Mouse (Mus musculus) megakaryocyte progenitor cell, adult 5-6 weeks (primary cell): Measurements from ENCODE around the gene Ccnt2. TPM values are rescaled to one million over a fixed set of nuclear protein-coding genes. Genes with fewer than 3 reads are reported as not detected.

Experiments
- ATAC-seq: replicated peaks from 2 replicates; pipeline ENCODE4 v1.8.0; 2016; ENCODE audit warnings: mild to moderate bottlenecking, moderate TSS enrichment, inconsistent platforms; ENCODE audit not compliant: poor library complexity
- total RNA-seq, 2 experiments: library from RNA; stranded (forward) in 1 of 2; stranded (reverse) in 1 of 2; fragments of 157-497, 149-512 nt in 1 of 2; fragments of 200-1000 nt in 1 of 2; gene quantifications; 2 replicates each; pipeline versions ENCODE4 v1.2.3 to v1.2.4; 2015 to 2017

The Ccnt2 gene
- total RNA-seq (2015) (30.7 and 32.9 TPM in 2 replicates), total RNA-seq (2017) (36.4 and 48.2 TPM in 2 replicates)

DNA sequence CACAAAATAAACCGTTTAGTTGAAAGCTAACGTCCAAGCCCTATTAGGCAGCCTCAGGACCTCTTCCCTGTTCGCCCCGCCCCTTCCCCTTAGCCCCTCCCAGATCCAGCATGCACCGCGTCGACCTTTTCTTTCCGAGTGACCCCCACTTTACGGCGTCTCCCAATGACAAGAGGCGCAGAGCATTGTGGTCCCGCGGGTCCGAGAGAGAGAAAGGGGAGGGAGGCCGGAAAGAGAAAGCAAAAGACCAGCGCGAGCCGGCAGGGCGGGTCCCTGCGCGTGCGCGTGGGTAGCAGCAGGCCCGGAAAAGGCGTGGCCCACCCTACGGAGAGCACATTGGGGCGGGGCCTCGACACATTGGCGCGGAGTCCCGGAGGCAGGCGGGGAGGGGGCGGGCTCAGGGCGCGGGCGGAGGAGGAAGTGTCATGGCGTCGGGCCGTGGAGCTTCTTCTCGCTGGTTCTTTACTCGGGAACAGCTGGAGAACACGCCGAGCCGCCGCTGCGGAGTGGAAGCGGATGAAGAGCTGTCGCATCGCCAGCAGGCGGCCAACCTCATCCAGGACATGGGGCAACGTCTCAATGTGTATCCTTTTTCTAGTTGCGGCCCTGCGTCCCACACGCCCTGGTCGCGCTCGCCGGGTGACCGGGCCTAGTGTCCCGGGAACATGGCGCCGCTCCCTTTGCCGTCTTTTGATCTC, at the start of gene Ccnt2:
Gene Ccnt2 (plus strand): TSS at position 362 of the 698 bp plus-strand sequence.
- ATAC-seq, result peak; percentile 92

GRCm38 (mm10) chr1:127729096-127729495, 44.9 kb upstream of the Ccnt2 start, which contains the start of gene Acmsd:
Gene Acmsd, plus strand, starts transcription at chr1:127729413.
- no peak for ATAC-seq

DNA sequence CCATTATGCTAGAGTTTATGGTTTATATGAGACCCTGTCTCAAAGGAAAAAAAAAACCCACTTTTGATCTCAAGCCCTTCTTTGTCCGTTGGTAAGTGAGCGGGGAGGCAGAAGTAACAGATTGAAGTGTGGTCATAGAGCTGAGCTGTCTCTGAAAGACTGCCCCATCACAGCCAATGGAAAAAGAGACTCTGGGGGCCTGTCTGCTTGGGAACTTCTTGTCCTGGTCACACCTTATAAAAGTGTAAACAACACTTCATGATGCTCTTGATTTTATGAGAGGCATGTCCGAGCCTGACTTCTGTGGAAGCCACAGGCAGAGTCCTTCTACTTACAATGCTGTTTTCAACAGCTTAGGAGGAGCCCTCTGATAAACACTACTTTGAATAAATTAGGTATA, 42.9 kb upstream of the Ccnt2 start:
- no peak for ATAC-seq

DNA sequence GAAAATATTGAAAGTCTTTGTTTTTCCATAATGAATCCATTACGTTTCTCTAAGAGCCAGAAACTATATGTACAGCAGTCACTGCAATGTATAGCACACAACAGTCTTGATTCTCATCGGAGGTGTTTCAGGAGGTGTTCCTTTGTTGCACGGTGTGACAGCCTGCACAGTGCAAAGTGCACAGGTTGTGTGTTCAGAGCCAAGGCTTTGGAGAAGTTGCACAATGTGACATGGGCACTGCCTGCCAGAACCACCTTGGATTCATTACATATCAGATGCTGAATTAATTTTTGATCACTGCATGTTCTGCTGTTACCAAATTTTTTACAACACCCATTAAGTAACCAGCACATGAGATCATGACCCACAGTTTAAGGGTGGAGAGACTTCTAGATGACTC, 41.5 kb upstream of the Ccnt2 start:
- no peak for ATAC-seq

DNA sequence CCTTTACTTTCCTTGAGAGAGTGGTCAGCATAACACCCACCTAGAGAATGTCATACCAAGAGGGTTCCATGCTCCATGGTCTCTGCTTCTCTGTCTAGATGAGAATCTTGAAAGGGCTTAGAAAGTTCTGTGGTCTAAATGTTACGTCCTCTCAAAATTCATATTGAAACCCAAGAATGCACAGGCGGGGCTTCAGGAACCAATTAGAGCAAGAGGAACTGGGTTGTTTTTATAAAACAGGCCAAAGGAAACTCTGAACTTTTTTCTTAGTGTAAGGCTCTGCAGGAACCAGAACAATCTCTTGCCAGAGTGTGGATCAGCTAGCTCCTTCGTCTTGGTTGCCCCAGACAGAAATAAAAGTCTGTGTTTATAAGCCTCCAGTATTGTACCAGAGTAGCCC, 41.1 kb upstream of the Ccnt2 start:
- ATAC-seq, result no peak

- ATAC-seq, result no peak
Observed at GRCm38 (mm10) chr1:127735356-127735755, 38.6 kb upstream of the Ccnt2 start.

GRCm38 (mm10) chr1:127750401-127751102, 23.4 kb upstream of the Ccnt2 start:
- ATAC-seq, result no peak

DNA sequence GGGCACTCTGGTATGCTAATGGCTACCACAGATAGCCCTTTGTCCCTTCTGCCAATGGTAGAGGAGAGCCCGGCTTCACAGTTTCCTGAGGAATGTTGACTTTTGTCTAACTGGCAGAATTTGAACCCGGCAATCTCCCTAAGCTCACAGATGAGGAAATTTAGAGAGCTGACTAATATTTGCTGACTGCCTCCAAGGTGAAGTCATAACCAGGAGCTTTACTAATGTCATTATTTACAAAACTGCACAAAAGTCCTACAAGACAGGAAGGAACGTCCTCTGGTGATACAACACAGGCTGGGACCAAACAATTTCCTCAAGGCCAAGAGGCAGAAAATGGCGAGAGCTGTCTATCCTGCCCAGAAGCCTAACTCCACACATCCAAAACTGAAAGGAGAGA, 18.2 kb upstream of the Ccnt2 start:
- ATAC-seq, result 0 out of 2 replicates have a peak, but pooled peaks have one; percentile 4

DNA sequence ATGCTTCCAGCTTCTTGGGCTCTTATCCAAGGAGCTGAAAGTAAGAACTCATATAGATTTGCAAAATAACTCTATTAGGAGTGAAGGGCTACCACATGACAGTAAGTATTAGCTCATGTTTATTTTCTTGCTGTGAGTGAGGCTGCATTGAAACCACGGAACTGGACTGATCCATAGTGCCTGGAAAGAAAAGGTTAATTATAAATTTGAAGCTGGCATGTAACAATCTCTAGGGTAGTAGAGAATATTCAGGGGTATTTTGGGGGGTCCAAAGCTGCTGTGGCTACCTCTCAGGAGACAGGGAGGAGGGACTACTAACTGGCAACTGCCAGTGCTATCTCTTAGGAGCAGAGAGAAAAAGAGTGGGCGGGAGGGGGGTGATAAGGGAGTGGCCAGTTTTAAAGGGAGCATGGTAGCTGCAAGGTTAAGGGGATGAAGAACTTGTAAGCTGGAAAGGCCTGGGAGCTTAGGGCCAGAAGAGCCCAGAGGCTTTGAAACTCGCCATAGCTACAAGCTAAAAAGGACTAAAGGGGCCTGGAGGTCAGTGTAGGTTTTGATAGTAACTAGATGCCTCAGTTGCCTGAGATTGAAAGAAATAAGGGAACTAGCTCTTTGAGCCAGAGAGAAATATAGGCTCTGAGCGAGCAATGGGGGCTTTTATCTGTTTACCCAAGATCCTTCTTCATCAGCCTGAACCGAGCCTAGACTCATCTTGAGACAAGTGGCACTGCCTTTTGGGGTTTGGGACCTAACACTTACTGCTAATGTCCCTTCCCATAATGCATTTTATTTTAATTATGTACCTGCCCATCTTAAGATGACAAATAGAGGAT, 17.4 kb upstream of the Ccnt2 start:
- peak; percentile 93 for ATAC-seq

- peak; percentile 5; the same call in 1 of the 2 replicates for ATAC-seq
Observed at GRCm38 (mm10) chr1:127757164-127757545, 16.8 kb upstream of the Ccnt2 start.

DNA sequence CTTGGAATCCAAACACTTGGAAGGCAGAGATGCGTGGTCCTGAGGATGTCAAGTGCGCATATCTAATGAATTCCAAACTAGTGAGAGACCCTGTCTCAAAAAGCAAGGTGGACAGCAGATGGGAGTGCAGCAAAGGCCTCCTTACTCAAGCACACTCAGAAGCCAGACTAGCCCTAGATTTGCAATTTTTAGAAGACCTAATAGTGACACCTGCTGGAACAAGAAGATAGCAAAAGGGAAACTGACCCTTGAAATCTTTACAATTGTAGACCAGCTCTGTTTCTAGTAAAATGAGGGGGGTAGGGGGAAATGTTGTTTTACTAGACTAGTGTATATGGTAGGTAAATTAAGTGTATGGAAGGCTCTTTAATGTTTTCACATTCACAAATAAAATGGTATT, 8.5 kb upstream of the Ccnt2 start:
- ATAC-seq, result peak; percentile 86

GRCm38 (mm10) chr1:127766741-127767140, 7.2 kb upstream of the Ccnt2 start:
- no peak for ATAC-seq

DNA sequence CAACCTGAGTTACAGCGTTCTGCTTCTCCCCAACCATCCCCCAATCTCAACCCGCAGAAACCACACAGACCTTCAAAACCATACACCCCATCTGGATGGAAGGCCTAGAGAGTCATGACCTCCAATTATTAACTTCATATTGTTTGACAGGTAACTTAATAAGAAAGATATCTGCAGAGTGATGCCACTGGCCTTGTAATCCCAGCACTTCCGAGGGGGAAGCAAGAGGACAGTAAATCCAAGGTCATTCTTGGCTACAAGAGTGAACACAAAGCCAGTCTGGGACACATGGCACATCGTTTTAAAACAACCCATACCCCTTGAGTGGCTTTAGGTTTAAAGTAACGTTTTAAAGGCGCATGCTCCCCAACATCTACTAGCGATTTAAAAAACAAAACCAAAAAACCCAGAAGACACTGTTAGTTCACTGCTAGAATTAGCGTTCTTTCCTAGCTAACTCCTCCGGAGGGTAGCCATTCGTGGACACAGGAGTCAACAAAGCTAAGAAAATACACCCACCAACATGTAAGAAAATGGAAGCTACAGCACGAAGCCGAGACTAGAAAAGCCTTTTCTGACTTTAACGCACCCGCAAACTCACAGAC, 664 bp upstream of the Ccnt2 start:
- ATAC-seq, result no peak

DNA sequence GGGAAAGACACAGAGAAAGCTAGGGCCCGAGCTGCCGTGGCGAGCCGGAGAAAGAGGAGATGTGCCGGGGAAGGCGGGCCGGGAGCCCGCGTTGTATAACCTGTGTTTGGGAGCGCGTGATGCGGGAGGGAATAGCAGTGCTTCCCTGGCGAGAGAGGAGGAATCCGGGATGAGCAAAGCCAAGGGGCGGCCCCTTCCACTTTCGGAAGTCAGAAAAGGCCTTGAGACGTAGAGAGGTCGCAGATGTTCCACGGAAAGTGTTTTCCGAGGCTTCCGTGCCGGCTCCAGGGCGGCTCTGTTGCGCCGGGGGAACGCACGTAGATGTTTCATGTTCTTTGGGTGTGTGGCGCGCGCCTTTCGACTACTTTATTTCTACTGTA, 527 bp downstream of the Ccnt2 start:
- ATAC-seq, result peak; percentile 6; the same call in 1 of the 2 replicates

- ATAC-seq, result no peak
Observed at GRCm38 (mm10) chr1:127775206-127775720, 1.3 kb downstream of the Ccnt2 start.

DNA sequence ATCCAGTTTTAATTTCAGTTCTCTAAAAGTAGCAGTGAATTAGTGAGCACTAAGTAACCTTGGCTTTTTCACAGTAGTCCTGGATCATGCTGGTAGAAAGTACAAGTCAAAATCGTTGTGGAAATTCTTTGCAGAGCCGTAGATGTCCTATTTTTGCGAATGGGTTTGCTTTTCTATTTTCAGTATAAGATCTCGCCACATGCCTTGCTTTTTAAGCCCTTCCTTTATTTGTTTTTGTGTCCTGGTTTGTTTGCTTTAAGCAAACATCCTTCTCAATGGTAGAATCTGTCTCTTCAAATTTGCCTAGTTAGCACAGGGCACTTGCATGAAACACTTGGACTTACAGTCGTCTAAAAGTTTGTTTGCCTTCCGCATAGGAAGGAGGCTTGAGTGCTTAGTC, 2.3 kb downstream of the Ccnt2 start:
- no peak for ATAC-seq

- no peak for ATAC-seq
Observed at GRCm38 (mm10) chr1:127778611-127779010, 4.6 kb downstream of the Ccnt2 start.

DNA sequence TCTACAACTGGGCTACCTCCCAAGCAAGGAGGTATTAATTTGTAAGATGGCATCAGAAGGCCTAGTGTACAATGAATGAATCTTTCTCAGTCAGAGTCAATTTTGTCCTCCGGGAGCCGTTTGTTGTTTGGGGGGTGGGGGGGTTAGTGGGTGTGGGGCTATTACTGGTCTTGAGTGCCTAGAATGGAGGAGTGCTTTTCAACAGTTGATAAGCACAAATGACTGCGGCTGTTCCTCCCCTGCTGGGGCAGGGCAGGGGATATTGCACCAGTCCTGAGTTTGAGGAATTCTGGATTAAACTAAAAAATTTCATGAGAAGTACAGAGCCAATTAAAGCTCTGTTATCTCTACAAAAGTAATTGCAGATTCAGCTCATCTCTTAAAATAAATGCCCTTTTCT, 6.2 kb downstream of the Ccnt2 start:
- ATAC-seq, result peak; percentile 40

DNA sequence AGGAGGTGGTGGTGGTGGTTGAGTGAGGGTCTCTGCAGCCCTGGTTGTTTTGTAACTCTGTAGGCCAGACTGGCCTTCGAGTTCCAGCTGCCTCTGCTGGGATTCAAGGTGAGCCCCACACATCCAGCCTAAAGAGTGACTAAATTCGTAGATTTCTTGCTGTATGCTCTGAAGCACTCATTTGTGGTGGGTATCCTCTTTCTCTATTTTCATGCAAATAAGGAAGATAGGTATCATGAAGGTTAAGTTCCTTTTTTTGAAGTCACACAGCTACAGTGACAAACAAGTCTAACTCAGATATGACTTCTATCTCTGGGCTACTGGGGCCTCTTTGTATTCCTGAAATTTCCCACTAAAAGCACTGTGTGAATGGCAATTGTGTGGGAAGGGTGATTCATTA, 6.9 kb downstream of the Ccnt2 start:
- ATAC-seq, result peak; percentile 40

GRCm38 (mm10) chr1:127783862-127784261, 9.9 kb downstream of the Ccnt2 start:
- ATAC-seq, result no peak

- peak; percentile 83 for ATAC-seq
Observed at GRCm38 (mm10) chr1:127785882-127786281, 11.9 kb downstream of the Ccnt2 start.
